Mouse (Mus musculus) forebrain, postnatal 0 days (tissue): ENCODE measurements around the gene Lefty2. TPM values are rescaled to one million over a fixed set of nuclear protein-coding genes. Genes with fewer than 3 reads are reported as not detected.
"Not testable (repeated sequence)": the region's sequence is repeated elsewhere in the genome, so short reads cannot be mapped to it uniquely, and the experiment has no call there.

Source experiments
- ATAC-seq: fragments of 200-750 bp; cut with Nextera tagmentation; 2 replicates; pipeline ENCODE4 v1.8.0; 2017; ENCODE audit warnings: mild to moderate bottlenecking, moderate library complexity
- DNase-seq: peaks from one replicate; pipeline ENCODE4 v3.0.0-alpha.2; 2015
- H3K27ac ChIP-seq: fragments of 300-500 bp; sonication (generic); 2 replicates; pipeline ENCODE4 v1.5.1; 2014; ENCODE audit warnings: low read depth, mild to moderate bottlenecking, antibody characterized with exemption, low read length, moderate library complexity, mixed read lengths
- H3K27me3 ChIP-seq: fragments of 300-500 bp; sonication (generic); 2 replicates; pipeline ENCODE4 v1.6.1; 2014; ENCODE audit warnings: mild to moderate bottlenecking, low read length, mixed read lengths; ENCODE audit not compliant: insufficient read depth
- H3K36me3 ChIP-seq: fragments of 300-500 bp; sonication (generic); 2 replicates; pipeline ENCODE4 v1.6.1; 2014; ENCODE audit warnings: mild to moderate bottlenecking, moderate library complexity; ENCODE audit not compliant: insufficient read depth
- H3K4me1 ChIP-seq: fragments of 300-500 bp; sonication (generic); 2 replicates; pipeline ENCODE4 v1.6.1; 2014; ENCODE audit warnings: antibody characterized with exemption; ENCODE audit not compliant: insufficient read depth
- H3K4me2 ChIP-seq: fragments of 300-500 bp; sonication (generic); 2 replicates; pipeline ENCODE4 v1.6.1; 2014; ENCODE audit warnings: low read depth, mild to moderate bottlenecking, moderate library complexity
- H3K4me3 ChIP-seq: fragments of 300-500 bp; sonication (generic); 2 replicates; pipeline ENCODE4 v1.5.1; 2014; ENCODE audit warnings: low read depth, low read length, mixed read lengths
- H3K9ac ChIP-seq: fragments of 300-500 bp; sonication (generic); 2 replicates; pipeline ENCODE4 v1.6.1; 2014; ENCODE audit warnings: mild to moderate bottlenecking
- H3K9me3 ChIP-seq: fragments of 300-500 bp; sonication (generic); 2 replicates; pipeline ENCODE4 v1.6.1; 2016; ENCODE audit warnings: low read length
- CTCF ChIP-seq: sonication (generic); IDR thresholded peaks from 2 replicates; pipeline ENCODE4 v1.5.1; 2016; ENCODE audit warnings: antibody characterized with exemption, control low read depth, low read depth
- WGBS: fragments of 180-500 bp; shearing (Covaris S2); extraction: QIAGEN DNeasy Blood & Tissue Kit; methylation state at CpG from one replicate; pipeline ENCODE4 v1.1.7; 2014; 5-methylcytosine and 5-hydroxymethylcytosine counted together
- polyA plus RNA-seq: library from polyadenylated mRNA; unstranded; fragments of >200 nt; fragmentation: Nextera tagmentation; extraction: Ambion mirVana; gene quantifications from 2 replicates; pipeline ENCODE4 v1.2.1, GENCODE M21; 2015
- total RNA-seq: library from RNA; depleted of rRNA; stranded (reverse); fragments of >200 nt; gene quantifications from 2 replicates; pipeline ENCODE4 v1.2.3, GENCODE M21; 2014

The Lefty2 gene
- total and polyA plus RNA-seq, 2 experiments from 2014 or later = 17.3 to 21.1 TPM

DNA sequence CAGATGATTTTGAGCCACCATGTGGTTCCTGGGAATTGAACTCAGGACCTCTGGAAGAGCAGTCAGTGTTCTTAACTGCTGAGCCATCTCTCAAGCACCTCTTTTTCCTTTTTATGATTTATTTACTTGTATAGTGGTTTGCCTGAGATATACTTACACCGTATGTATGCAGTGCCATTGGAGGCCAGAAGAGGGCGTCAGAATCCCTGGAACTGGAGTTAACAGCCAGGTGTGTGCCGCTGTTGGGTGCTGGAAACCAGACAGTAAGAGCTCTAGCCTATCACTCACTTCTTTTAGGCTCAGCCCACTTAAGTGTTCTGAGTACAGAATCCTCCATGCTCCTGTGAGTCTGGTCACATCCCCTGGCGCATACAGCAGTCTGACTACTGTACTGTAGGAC, 15.4 kb upstream of the Lefty2 start:
- Histone ChIP-seq H3K36me3 (no peaks in the 10 kb centered on the region), H3K4me3 (no peak overlapping the region), H3K4me2 (no peak overlapping the region), H3K9me3 (0 out of 2 replicates have a peak, but pooled peaks cover 5% of the 10 kb centered on the region), H3K27ac (no peak overlapping the region), H3K4me1 (no peaks in the 10 kb centered on the region), H3K9ac (no peak overlapping the region), H3K27me3 (no peaks in the 10 kb centered on the region)
- ATAC-seq (no peak), DNase-seq (no peak)
- WGBS = 78% methylated on average over 4 of the region's 4 CpGs
- no peak for TF ChIP-seq CTCF

DNA sequence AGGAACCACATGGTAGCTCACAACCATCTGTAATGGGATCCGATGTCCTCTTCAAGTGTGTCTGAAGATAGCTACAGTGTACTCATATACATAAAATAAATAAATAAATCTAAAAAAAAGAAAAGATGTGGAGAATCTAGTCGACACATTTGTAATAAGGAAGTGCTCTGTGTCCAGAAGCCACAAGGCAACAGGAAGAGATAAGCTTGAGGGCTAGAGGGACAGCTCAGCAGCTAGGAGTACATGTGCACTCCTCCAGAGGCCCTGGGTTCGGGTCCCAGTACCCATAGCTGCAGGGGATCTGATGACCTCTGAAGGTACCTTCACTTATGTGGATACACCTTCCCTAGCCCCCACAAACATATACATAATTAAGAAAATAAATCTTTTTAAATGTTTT, 11.1 kb upstream of the Lefty2 start:
- 79% methylated on average over 3 of the region's 3 CpGs for WGBS
- ATAC-seq = no peak
- TF ChIP-seq CTCF = no peak
- H3K36me3 ChIP-seq = no peaks in the 10 kb centered on the region
- no peak overlapping the region for H3K27ac ChIP-seq
- no peaks in the 10 kb centered on the region for H3K4me1 ChIP-seq
- H3K4me3 ChIP-seq = no peak overlapping the region
- no peak overlapping the region for H3K4me2 ChIP-seq
- H3K27me3 ChIP-seq = no peaks in the 10 kb centered on the region
- 0 out of 2 replicates have a peak, but pooled peaks cover 3% of the 10 kb centered on the region for H3K9me3 ChIP-seq
- H3K9ac ChIP-seq = no peak overlapping the region
- no peak for DNase-seq

DNA sequence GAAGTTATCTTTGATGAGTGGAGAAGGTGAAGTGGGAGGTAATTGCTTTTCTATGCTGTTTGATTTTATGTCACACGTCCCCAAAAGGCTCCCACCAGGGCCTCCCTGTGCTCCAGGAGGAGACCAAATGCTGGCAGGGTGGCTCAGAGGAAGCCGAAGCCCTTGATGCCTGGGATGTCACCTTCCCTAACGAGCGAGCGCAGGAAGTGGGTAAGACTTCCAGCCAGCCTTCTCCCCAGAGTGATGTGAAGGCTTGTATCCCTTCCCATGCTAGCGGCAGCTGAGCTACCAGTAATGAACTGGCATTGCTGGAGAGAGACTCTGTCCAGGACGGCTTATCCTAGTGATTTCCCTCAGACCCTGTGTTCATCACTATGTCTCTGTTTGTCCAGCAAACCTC, 9.2 kb upstream of the Lefty2 start:
- H3K36me3 ChIP-seq = no peaks in the 10 kb centered on the region
- DNase-seq = no peak
- no peak overlapping the region for H3K27ac ChIP-seq
- no peak overlapping the region for H3K9ac ChIP-seq
- H3K4me2 ChIP-seq = no peak overlapping the region
- no peaks in the 10 kb centered on the region for H3K27me3 ChIP-seq
- TF ChIP-seq CTCF = no peak
- ATAC-seq = no peak
- H3K9me3 ChIP-seq = no peaks in the 10 kb centered on the region
- 48% methylated on average over 7 of the region's 7 CpGs for WGBS
- H3K4me1 ChIP-seq = no peaks in the 10 kb centered on the region
- no peak overlapping the region for H3K4me3 ChIP-seq

- WGBS = 85% methylated on average over 9 of the region's 9 CpGs
- H3K4me1 ChIP-seq = no peaks in the 10 kb centered on the region
- H3K9me3 ChIP-seq = no peaks in the 10 kb centered on the region
- no peaks in the 10 kb centered on the region for H3K27me3 ChIP-seq
- DNase-seq (no peak), ATAC-seq (no peak)
- no peak overlapping the region for H3K27ac ChIP-seq
- H3K4me3 ChIP-seq = no peak overlapping the region
- H3K36me3 ChIP-seq = no peaks in the 10 kb centered on the region
- no peak for TF ChIP-seq CTCF
- no peak overlapping the region for H3K4me2 ChIP-seq
- no peak overlapping the region for H3K9ac ChIP-seq
Observed at GRCm38 (mm10) chr1:180884484-180884883, 8.4 kb upstream of the Lefty2 start.

- H3K27me3 ChIP-seq = no peaks in the 10 kb centered on the region
- ATAC-seq = no peak
- no peaks in the 10 kb centered on the region for H3K4me1 ChIP-seq
- no peak for DNase-seq
- H3K9me3 ChIP-seq = no peaks in the 10 kb centered on the region
- H3K36me3 ChIP-seq = no peaks in the 10 kb centered on the region
- H3K4me3 ChIP-seq = no peak overlapping the region
- 0 out of 2 replicates have a peak overlapping the region, but pooled peaks have one; percentile 13 for H3K4me2 ChIP-seq
- WGBS = 8% methylated on average over 13 of the region's 13 CpGs
- H3K9ac ChIP-seq = no peak overlapping the region
- no peak for TF ChIP-seq CTCF
- H3K27ac ChIP-seq = no peak overlapping the region
Observed at GRCm38 (mm10) chr1:180888556-180889042, 4.3 kb upstream of the Lefty2 start.

GRCm38 (mm10) chr1:180889172-180889571, 3.7 kb upstream of the Lefty2 start:
- ATAC-seq (no peak), DNase-seq (no peak)
- Histone ChIP-seq H3K27me3 (no peaks in the 10 kb centered on the region), H3K9ac (no peak overlapping the region), H3K4me3 (no peak overlapping the region), H3K4me2 (no peak overlapping the region), H3K9me3 (no peaks in the 10 kb centered on the region), H3K36me3 (no peaks in the 10 kb centered on the region), H3K4me1 (no peaks in the 10 kb centered on the region), H3K27ac (no peak overlapping the region)
- TF ChIP-seq CTCF = no peak
- WGBS = 49% methylated on average over 7 of the region's 7 CpGs

DNA sequence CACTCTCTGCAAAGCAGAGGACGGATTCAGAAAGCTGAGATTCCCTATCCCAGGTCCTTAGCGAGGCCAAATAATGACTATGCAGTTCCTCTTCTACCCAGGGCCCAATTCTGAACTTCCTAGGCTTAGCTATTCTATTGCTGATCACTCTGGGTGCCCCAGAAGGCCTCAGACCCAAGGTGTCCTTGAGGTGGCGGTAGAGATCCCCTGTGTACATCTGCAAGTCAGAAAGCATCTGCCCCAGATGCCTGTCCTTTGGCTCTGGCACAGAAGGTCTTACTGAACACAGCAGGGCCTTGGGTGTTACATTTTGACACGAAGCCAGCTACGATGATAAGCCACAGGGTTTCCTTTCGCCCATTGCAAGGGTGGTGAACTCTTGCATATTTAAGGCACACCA, 3.1 kb upstream of the Lefty2 start:
- H3K4me3 ChIP-seq = no peak overlapping the region
- H3K36me3 ChIP-seq = no peaks in the 10 kb centered on the region
- H3K4me2 ChIP-seq = no peak overlapping the region
- no peak overlapping the region for H3K27ac ChIP-seq
- TF ChIP-seq CTCF = no peak
- H3K9ac ChIP-seq = no peak overlapping the region
- DNase-seq (no peak), ATAC-seq (no peak)
- H3K9me3 ChIP-seq = no peaks in the 10 kb centered on the region
- no peaks in the 10 kb centered on the region for H3K4me1 ChIP-seq
- WGBS = 54% methylated on average over 6 of the region's 6 CpGs
- H3K27me3 ChIP-seq = no peaks in the 10 kb centered on the region

DNA sequence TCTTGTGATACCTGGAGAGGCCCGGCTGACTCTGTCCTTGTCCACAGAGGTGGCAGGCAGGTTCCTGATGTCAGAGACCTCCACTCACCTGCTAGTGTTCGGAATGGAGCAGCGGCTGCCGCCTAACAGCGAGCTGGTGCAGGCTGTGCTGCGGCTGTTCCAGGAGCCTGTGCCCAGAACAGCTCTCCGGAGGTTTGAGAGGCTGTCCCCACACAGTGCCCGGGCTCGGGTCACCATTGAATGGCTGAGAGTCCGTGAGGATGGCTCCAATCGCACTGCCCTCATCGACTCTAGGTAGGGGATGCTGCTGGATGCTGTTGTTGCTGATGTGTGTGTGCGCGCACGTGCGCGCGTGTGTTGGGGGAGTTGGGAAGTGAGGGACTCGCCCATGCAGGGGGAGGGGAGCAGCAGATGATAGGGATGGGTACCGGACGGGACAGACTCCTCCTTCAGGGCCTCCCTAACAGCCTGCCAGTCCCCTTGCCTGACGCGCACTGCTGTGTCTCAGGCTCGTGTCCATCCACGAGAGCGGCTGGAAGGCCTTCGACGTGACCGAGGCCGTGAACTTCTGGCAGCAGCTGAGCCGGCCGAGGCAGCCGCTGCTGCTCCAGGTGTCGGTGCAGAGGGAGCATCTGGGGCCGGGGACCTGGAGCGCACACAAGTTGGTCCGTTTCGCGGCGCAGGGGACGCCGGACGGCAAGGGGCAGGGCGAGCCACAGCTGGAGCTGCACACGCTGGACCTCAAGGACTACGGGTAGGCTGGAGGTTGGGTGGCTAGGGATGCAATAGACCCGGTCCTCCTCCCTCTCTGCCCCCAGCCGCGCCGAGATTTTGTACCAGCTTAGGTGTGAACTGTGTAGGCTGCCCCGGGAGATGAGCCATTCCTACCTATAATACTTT, 1.4 kb downstream of the Lefty2 start:
- ATAC-seq = peak; percentile 77
- peak overlapping the region; percentile 39 for H3K4me2 ChIP-seq
- H3K27me3 ChIP-seq, H3K4me1 ChIP-seq, H3K9me3 ChIP-seq, H3K27ac ChIP-seq, H3K36me3 ChIP-seq: not testable (repeated sequence)
- DNase-seq = peak; percentile 52
- peak overlapping the region; percentile 43; the same call in 1 of the 2 replicates for H3K9ac ChIP-seq
- 5% methylated on average over 42 of the region's 51 CpGs for WGBS
- peak overlapping the region; percentile 27 for H3K4me3 ChIP-seq
